Mouse (Mus musculus) monocyte, adult 5-6 weeks (primary cell): ENCODE measurements around the gene LTO1. TPM values are rescaled to one million over a fixed set of nuclear protein-coding genes. Genes with fewer than 3 reads are reported as not detected.
"Not testable (repeated sequence)": the region's sequence is repeated elsewhere in the genome, so short reads cannot be mapped to it uniquely, and the experiment has no call there.

Source experiments
- ATAC-seq: fragments of 153-309, 156-312 bp; replicated peaks from 2 replicates; pipeline ENCODE4 v1.8.0; 2017; ENCODE audit warnings: mild to moderate bottlenecking; ENCODE audit not compliant: low TSS enrichment, insufficient number of reproducible peaks, severe bottlenecking, poor library complexity, low FRiP score
- total RNA-seq: library from RNA; stranded (forward); fragments of 200-1000, 200-491, 200-594 nt; gene quantifications from 3 replicates; pipeline ENCODE4 v1.2.3, GENCODE M21; 2017

LTO1 gene
- total RNA-seq, 1 experiment from 2014 or later = 31.6 TPM

DNA sequence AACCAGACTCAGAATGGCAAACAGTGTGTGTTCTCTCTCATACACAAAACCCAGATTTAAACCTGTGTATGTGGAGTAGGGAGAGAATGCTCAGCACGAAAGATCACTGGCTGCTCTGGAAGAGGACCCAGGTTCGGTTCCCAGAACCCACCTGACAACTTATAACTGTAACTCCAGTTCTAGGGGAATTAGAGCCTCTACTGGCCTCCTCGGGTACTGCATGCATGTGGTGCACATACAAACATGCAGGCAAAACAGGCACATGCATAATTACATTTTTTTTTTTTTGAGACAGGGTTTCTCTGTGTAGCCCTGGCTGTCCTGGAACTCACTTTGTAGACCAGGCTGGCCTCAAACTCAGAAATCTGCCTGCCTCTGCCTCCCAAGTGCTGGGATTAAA lies 9.4 kb upstream of the LTO1 start:
- not testable (repeated sequence) for ATAC-seq

DNA sequence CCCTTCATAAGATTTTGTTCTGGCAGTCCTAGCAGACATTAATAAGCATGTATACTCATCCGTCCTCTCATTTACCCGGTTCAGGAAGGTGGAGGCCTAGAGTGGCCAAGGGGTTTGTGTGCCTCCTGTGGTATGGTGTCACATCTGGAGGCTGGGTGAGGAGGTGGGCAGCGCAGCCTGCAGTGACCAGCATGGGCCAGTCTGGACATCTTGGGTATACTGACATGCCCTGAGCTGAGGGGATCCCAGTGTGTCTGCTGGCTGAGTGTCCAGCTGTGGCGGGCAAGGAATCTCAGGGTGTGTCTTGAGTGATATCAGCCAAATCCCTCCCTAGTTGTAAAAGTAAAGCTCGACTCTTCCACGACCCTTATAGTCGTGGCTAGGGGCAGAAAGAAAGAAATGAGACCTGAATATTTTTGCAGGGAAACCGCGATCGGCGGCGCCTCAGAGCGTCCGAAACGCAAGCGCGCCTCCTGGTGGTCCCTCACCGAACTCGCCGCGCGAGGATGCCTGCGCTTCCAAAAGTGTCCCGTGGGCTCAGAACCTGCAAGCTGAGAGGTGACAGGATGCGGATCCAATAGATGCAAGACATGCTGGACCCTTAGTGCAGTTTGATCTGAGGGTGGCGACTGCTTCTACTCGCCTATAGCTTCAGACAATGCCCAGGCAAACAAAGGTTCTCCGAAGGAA lies 8.0 kb upstream of the LTO1 start:
- 0 out of 2 replicates have a peak, but pooled peaks have one; percentile 54 for ATAC-seq

DNA sequence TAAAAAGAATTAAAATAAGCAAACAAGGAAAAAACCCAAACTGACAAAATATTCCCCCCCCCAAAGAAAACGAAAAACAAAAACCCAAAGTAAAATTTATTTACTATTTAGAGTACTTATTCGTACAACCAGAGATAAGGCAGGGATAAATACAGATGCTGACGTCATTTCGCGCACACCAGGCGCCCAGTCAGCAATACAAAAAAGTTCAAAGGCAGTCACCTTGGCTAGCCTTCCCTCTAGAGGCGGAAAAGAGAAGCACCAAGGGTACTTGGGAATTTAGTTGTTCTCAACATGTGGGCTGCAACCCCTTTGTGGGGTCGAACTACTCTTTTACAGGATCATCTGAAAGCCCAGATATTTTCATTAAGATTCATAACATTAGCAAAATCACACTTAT lies 7.1 kb upstream of the LTO1 start:
- ATAC-seq = no peak

DNA sequence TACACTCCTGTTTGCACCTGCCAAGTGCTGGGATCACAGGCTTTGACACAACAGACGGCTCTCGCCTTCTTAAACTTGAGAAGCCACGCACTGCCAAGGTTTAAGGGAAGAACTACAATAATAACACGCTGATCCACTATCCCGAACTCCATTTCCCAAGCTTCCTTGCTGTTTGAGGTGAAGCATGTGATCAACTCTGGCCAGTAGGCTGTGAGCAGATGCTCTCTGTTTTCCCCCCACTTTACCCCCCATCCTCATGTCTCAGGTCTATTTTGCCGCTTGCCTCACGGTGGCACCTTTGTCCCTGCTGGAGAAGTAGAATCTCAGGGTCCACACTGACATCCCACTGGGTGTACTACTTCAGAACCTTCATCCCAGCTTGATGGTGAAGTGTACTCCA lies 6.2 kb upstream of the LTO1 start:
- no peak for ATAC-seq

DNA sequence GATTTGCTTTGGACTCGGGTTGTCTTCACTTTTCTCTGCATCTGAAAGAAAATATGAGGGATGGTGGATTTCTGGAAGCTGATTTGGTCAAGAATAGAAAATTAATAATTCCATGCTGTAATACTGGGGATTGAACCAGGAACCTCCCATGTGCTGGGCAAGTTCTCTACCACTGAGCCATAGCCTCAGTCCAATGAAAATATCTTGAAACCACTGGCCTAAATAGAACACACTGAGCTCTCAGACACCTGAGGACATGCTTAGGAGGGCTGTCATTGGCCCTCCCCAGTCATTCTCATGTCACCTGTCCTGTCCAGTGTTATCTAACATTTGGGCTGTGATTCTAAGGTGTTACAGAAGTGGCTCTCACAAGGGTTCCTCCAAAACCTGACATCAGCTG lies 3.8 kb upstream of the LTO1 start:
- no peak for ATAC-seq

DNA sequence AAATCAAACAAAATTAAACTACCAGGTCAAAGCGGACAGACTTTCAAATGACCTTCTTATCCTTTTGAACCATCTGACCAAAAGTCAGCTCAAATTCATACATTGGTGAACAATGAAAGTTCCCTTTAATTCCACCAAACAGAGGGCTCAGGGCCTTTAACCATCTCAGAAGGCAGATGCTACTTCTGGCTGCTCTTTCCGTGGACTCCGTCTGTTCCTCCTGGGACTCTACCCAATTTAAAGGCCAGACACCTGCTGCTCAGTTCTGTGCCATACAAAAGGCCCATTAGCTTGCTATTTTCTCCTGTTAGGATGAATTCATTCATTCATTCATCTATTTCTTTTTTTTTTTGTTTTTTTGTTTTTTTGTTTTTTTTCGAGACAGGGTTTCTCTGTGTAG lies 2.0 kb upstream of the LTO1 start:
- ATAC-seq = no peak

DNA sequence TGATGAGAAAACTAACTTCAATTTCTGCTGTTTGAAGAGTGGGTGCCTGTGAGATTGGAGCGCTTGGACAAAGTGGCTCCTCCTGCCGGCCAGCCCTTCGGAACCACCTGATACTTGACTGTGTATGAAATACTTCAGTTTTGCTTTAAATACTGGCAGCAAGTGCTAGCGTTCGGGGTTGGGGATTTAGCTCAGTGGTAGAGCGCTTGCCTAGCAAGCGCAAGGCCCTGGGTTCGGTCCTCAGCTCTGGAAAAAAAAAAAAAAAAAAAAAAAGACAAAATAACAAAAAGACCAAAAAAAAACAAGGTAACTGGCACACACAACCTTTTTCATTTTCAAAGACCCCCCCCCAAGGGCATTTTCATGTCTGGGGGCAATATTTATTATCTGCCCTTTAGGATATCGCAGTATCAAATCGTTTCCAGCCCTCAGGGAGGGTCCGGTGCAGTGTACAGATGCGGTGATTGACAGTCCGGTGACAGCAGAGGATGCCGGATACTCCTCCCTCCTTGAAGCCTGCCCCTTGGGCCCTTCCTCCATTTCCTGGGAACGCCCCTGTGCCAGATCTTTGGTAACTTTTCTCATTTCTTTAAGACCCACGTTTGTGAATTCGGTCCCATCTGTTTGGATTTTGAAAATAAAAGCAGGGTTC lies 478 bp upstream of the LTO1 start:
- ATAC-seq = peak; percentile 77

DNA sequence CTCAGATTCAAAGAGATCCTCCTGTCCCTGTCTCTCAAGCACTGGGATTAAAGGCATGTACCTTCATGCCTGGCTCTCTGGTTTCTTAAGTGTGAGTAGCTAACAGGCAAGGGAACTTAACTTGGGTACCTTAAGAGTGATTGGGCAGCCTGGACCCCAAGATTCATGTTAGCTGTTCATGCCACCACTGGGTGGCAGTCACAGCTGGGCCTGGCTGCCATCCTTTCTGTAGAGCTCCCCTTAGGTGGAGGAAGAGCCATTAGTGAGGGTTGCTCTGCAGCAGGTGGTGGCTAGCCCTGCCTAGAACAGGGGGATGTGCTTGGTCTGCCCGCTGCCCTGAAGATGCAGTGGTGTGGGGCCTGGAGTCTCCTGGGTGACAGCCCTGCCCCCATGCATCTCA lies 3.9 kb downstream of the LTO1 start:
- ATAC-seq = no peak

DNA sequence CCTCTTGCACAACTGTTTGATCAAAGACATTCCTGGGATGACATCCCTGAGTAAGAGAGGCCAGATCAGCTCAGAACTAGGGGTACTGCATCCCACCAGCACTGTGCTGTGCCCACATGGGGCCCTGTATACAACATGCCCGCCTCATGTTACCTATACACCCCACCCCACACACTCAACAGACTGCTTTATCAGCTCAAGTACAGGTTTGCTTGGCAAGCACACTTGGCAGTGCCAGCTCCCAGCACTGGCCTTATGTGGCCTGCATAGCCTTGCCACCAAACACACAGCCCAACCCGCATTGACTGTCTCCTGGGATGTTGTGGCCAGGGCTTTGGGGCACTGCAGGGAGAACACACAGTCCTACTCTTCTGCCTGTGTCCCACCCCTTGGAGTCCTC lies 12.7 kb downstream of the LTO1 start:
- 0 out of 2 replicates have a peak, but pooled peaks have one; percentile 14 for ATAC-seq

DNA sequence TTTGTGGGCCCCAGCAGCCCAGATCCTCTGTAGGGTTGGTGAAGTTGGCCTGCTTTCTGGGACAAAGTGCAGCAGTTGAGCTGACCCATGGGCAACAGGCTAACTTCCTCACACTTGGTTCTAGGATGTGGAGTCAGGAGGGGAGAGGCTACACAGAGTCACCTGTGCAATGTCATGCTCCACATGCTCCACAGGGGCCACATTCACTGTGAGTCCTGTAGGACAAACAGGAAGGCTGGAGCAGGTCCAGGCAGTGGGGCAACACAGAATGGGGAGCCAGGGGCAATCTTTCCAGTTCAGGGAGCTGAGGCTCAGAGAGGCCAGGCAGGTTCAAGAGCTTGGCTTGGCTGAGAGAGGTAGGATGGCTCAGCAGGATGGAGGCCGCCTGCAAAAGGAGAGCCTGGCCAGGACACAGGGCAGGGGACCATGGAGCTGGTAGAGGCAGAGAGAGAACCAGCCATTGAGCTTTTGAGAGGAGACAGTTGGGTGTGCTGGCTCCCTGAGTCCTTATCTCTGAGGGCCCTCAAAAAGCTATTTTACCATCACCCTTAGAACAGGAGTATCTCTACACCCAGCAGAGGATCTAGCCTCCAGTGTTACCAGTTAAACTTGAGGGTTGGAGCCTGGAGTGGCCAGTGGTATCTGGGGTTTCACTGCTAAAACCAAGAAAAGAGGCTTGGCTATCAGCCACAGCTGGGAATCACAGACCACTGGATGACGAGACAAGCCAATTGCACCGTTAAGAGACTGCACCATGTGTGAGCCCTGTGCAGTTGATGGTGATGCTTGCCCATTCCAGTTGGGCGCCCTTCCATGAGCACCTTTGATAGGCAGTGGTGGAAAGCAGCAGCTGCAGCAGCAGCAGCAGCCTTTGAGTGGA lies 13.3 kb downstream of the LTO1 start:
- ATAC-seq = no peak

DNA sequence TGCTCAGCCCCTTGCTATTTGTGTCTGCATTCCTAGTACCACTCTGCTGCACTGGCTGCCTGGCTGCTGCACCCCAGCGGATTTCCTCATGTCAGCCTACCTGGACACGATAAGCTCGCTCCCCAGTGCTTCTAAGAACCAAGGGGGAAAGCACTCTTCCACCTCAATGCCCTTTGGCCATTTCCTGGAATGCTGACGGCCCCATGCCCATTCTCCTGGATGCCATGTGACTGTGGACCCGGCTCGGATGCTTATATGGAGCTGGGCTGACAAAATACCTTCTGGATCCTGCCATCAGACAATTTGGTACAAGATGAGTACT lies 13.9 kb downstream of the LTO1 start:
- ATAC-seq = no peak

DNA sequence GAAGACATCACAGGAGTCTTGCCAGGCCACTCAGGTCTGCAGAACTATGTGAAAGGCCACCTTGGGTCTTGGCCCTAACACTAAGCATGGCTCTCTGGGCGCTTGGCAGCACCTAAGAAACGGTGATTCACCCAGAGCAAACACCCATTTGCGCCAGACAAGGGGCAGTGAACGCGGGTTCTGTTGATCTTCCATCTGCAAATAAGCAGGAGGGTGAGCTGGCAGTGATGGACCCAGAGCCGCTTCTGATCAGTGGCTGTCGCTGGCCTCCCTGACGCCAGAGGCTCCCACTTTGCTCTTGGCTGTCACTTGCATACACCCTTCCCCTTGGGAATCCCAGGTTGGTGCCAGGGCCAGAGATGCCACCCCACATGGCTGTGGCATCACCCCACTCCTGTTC lies 14.6 kb downstream of the LTO1 start:
- ATAC-seq = no peak

DNA sequence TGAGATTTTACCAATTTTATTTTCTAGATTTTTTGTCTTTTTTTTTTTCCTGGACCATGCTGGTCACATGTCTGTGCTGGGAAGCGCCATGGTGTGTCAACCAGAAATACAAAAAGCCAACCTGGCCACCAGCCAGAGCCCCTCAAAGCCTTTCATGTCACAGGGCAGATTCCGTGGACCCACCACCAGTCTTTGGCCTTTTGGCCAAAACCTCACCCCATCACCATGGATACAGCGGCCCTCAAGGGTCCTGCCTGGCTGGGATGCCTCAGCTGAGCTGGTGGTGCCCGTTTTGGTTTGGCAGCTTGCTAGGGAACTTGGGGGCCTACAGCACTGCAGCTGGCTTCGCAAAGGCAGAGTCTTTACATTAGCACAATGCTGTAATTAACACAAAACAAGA lies 15.0 kb downstream of the LTO1 start:
- no peak for ATAC-seq

DNA sequence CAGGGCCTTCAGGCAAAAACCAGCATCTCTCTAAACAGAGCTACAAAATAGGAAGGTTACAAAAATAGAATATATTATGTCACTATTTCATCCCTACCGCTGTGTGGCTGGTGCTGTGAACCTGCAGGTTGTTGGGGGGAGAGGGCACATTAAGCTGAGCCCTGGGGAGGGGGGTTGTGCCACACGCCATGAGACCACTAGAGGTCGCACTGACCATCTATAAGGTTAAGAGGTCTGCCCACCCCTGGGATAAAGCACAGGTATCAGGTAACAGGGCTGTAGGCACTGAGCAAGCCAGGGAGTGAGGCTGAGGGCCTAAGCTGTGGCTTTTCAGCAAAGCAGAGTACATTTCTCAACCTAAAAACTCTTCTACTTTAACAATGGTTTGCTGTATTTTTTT lies 16.9 kb downstream of the LTO1 start:
- ATAC-seq = no peak

DNA sequence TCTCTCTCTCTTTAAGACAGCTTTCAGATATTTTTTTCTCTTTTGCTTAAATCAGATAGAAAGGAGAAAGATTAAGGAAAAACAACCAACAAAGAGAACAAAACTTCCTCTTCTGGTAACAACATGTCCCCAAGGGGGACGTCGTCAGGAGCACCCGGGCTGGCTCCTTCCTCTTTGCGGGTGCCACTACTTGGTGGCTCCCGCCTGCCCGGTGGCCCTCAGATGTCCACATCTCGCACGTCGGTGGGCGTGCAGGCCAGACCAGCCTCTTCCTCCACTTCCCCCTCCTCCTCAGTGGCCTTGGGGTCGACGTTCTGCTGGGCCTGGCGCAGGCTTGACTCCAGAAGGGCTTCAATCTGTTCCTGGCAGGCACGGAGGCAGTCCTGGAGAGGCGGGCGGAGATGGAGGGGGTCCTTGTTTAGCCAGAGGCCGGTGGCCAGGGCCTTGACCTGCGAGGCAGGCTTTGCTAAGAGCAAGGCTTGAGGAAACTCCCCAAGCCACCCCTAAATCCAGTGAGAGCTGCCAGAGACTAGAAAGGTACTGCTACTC lies 17.6 kb downstream of the LTO1 start:
- no peak for ATAC-seq

DNA sequence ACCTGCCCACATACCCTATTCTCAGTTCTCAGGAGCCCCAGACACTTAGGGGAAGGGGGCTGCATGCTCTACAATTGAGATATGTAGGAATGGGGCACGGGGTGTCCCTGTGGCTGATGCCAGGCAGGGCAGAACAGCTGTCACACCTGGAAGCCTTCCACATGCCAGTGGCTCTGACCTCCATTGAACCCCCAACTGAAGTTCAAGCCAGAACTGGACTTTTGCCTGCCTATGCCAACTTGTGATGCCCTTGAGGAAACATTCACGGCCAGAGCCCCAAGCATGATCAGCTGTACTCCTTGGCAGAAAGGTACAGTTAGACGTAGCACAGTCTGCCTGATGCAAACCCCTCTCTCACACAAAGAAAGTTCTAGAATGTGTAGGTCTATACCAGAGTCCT lies 18.4 kb downstream of the LTO1 start:
- no peak for ATAC-seq

DNA sequence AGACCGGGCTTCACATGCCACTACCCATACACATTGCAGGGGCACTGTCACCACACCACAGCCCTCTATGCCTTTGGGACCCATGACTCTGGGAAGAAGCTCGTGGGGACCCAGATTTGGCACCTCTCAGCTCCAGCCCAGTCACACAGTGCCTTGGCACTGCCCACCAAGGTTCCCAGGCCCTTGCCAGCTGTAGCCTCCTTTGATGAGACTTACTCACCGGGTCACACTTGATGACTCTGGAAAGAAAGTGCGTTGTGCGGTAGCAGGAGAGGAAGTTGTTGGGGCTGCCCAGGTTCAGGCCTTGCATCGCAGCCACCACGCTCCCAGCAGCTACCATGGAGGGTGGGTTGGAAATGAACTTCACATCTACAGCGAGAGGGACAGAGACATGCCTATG lies 18.9 kb downstream of the LTO1 start:
- ATAC-seq = no peak

DNA sequence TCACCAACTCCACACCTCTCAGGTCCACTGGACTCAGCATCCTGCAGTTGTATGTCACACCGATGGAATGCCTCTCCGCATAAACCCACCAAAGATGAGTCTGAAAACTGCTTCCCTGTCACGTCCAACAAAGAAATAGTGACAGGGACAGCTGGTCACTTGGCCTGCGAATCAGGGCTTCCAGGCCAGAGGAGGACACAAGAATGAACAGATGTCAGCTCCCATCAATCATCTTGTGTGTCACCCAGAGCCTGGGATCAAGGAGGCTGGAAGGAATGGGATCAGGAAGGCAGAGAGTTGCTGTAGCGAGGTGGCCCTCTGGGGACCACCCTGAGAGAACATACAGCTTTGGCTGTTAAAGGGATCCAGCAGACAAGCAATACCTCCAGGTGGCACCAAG lies 20.0 kb downstream of the LTO1 start:
- no peak for ATAC-seq

DNA sequence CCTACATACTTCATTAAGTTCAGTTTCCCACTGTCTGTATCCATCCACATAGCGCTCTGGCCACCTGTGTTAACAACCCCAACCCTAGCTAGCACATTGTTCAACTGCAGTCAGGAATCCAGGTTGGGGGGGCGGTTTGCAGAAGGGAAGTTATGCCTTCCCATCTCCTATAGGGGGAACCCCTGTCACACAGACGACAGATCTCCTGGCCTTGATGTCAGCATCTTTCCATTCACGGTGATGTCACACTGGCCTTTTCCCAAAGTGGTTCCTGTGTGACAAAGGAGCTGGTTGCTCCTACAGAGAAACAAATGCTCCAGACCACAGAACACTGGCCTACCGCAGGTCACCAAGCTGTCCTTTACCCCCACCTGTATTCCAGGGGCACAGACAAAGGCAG lies 20.7 kb downstream of the LTO1 start:
- ATAC-seq = no peak
